Mouse (Mus musculus) adrenal gland, postnatal 14 days (tissue): ENCODE measurements around the gene Ankle1. TPM values are rescaled to one million over a fixed set of nuclear protein-coding genes. Genes with fewer than 3 reads are reported as not detected.
A peak's percentile ranks its signal among the peaks of the same experiment; 100 is the strongest.

Source experiments
- DNase-seq: peaks from one replicate; pipeline ENCODE4 v3.0.0; 2021; ENCODE audit warnings: mixed read lengths
- long read RNA-seq, 2 experiments: library from polyadenylated mRNA; stranded (forward); transcript quantifications; one replicate each; pipeline ENCODE4 v2.0.0; 2021
- total RNA-seq: library from RNA; stranded (reverse); gene quantifications from 2 replicates; pipeline ENCODE4 v1.2.3, GENCODE M21; 2021

Gene Ankle1
- total RNA-seq: 5.8 and 6.9 TPM in 2 replicates
- long read RNA-seq, experiment 1, partial matches to known transcripts: 5 of 19 reads
- long read RNA-seq, experiment 1, other reads (novel, unspliced or antisense): 9 of 19 reads
- long read RNA-seq, experiment 2, partial matches to known transcripts: 1 of 10 reads
- long read RNA-seq, experiment 2, other reads (novel, unspliced or antisense): 5 of 10 reads

DNA sequence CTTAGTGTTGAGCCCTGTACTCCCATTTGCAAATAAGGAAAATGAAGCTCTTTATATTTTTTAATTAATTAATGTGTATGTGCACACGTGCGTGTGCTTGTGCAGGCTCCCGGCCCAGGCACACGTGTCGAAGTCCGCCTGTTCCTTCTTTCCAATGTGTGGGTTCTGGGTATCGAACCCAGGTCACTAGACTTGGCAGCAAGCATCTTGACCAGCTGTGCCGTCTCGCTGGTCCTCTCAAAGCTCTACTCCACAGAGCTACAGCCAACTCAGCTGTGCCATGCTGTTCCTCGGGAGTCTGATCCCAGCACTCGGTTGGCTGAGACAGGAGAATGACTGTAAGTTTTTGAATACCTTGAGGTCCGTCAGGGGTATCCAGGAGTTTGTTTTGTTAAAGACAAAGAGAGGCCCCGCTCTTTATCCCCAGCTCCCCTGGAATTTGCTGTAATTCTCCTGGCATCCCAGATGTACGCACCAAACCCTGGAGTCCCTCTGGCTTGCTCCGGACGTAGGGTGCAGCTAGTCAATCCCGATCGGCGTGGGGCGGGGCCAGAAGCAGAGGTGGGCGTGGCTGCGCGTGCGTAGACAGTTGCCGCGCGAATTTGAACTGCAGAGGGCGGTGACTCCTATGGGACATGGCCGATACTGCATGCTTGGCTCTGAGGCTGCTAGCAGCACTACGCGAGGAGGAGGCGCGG, at the start of gene Ankle1:
Gene Ankle1, plus strand, starts transcription at position 610 of the 698 bp plus-strand sequence.
- peak; percentile 98 for DNase-seq

GRCm38 (mm10) chr8:71358026-71358425, 47.8 kb upstream of the Ankle1 start:
- no peak for DNase-seq

GRCm38 (mm10) chr8:71366771-71367528, 38.9 kb upstream of the Ankle1 start, which contains the start of gene Use1:
TSS of gene Use1 (plus strand) at chr8:71366848.
- peak; percentile 93 for DNase-seq

GRCm38 (mm10) chr8:71367529-71368176, 38.2 kb upstream of the Ankle1 start:
- DNase-seq: peak; percentile 45

DNA sequence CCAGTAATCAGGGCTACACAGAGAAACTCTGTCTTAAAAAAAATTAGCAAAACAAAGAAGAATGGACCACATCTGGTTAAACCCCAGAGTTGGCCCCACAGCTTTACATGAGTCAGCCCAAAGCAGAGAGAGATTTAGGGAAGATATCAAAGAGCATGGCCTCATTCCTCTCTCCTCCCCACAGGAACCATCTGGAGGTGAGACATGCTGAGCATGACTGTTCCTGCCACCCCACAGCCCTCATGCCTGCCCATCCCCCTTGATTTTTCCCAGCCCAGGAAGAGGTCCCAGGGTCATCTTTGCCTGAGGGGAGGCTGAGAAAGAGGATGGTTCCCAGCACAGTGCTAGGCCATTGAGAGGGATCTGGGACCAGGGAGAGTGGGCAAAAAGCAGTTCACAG, 37.4 kb upstream of the Ankle1 start:
- peak; percentile 51 for DNase-seq

- DNase-seq: no peak
Observed at GRCm38 (mm10) chr8:71369040-71369718, 36.6 kb upstream of the Ankle1 start.

DNA sequence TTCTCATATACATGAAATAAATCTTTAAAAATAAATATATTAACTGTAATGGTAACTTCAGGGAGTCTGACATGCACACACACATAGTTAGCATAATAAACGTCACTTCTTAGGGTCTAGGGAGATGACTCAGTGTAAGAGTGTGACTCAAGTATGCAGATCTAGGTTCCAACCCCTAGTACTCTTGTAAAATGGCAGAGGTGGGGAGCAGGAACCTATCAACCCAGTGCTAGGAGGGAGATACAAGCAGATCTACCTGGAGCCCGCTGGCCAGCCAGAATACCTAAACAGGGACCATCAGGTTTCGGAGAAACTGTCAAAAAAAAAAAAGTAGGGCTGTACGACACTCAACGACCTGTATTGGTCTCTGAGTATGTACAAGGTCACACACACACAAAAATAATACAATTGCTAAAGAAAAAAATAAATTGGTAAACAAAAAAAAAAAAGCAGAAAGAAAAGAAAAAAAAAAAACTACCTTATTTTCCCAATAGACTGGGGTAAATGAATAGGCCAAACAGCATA, 35.0 kb upstream of the Ankle1 start:
- DNase-seq: no peak

DNA sequence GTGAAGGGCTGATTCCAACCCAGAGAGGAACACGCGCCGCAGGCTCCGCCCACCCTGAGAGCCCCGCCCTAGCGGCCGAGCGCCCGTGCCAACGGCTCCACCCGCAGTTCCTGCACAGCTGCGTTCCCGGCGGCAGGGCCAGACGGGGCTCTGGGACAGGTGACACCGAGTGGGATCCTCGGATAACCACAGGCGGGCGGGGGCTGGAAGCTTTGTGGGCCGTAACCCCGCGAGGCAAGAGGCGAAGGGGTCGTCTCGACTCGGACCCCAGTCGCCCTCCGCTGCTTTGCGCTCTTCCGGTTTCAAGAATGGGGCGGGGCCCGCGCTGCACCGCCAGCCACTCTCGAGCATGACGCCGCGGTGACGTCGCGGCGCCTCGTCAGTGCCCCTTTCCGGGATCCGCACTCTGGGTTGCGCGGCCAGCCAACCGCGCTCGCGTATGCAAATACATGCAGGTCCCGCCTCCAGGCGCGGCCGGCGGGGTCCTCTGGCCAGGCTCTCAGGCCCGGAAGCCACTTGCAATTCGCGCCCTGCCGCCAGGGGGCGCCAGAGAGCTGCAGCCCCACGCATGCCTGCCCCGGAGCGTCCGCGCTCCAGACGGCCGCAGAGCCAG, 34.5 kb upstream of the Ankle1 start, which contains the start of gene Ocel1:
Gene Ocel1, plus strand, starts transcription at position 63 of the 613 bp plus-strand sequence.
- peak; percentile 98 for DNase-seq

GRCm38 (mm10) chr8:71372427-71372826, 33.4 kb upstream of the Ankle1 start:
- no peak for DNase-seq

GRCm38 (mm10) chr8:71373000-71373399, 32.8 kb upstream of the Ankle1 start:
- DNase-seq: no peak

GRCm38 (mm10) chr8:71374616-71375206, 31.1 kb upstream of the Ankle1 start:
- peak; percentile 44 for DNase-seq

DNA sequence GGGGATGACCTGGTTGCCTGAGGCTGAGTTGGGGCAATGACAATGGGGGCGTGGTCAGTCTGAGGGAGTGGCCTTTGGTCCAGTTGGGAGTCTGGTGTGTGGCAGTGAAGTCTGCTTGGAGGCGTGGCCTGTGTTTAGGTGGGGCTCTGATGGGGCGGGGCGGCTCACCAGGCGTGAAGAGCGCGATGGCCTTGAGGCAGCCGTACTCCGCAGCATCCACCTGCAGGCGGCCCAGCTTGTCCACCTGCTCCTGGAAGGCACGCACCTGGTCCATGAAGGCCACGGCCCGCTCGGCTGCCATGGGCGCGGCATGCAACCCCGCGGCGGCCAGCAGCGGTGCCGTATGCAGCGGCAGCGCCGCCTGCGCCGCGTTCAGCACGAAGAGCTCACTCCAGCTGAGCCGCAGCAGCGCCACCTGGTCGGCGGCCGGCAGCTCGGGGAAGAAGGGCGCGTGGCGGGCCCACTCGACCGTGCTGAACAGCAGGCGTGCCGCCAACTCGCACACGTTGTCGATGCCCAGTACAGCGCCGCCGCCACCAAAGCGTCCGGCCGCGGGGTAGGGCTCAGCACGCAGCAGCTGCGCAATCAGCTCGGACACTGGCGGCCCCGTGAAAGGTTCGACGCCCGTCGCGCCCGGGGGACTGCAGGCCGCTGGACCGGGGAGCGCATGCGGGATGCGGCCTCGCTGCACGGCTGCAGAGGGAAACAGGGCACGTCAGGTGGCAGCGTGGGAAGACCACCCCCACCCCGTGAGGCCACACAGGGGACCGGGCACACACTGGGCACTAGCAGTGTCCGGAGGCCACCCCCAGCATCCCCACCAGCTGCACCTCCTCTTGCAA, 30.0 kb upstream of the Ankle1 start:
- peak; percentile 86 for DNase-seq

DNA sequence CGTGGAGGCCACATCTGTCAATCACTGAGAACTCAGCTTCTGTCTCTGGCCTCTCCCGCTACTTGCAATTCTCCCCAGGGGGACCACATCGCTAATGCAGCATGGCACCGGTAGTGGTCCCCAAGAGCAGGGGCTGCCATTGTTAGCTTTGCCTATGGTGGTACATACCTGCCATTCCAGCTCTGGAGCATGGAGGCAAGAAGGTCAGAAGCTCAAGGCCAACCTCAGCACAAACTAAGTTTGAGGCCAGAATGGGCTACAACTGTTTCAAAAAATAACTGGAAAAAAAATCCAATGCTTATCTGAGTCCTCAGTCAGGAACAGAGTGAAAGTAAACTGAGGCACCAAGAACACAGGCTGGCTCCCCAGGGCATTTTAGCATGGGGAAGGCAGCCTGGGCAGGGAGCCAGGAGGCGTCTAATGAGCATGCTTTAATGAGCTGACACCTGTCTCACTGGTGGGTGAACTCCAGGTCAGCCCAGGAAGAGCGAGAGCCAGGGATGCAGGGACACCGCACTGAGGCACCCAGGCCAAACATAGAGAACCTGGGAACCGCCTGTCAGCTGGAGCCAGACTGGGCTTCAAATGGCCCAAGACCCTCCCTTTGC, 29.3 kb upstream of the Ankle1 start:
- no peak for DNase-seq

DNA sequence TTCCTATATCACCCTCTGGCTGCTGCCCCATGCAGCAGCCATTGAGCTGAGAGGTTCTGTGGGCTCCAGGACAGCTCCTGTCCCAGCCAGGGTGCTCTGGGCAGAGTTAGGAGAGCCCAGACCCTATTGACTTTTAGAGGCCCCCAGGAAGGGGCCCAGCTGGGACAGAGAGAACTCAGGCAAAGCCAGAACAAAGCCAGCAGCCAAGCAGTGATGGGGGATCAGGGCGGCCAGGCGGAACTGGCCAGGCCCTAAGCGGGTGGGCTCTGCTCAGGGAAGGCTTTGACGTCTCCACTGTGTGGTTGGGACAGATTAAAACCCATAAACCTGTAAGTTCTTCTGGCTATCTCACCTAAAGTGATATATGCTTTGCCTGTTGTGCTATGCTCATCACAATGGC, 26.8 kb upstream of the Ankle1 start:
- no peak for DNase-seq

- no peak for DNase-seq
Observed at GRCm38 (mm10) chr8:71379512-71380075, 26.2 kb upstream of the Ankle1 start.

DNA sequence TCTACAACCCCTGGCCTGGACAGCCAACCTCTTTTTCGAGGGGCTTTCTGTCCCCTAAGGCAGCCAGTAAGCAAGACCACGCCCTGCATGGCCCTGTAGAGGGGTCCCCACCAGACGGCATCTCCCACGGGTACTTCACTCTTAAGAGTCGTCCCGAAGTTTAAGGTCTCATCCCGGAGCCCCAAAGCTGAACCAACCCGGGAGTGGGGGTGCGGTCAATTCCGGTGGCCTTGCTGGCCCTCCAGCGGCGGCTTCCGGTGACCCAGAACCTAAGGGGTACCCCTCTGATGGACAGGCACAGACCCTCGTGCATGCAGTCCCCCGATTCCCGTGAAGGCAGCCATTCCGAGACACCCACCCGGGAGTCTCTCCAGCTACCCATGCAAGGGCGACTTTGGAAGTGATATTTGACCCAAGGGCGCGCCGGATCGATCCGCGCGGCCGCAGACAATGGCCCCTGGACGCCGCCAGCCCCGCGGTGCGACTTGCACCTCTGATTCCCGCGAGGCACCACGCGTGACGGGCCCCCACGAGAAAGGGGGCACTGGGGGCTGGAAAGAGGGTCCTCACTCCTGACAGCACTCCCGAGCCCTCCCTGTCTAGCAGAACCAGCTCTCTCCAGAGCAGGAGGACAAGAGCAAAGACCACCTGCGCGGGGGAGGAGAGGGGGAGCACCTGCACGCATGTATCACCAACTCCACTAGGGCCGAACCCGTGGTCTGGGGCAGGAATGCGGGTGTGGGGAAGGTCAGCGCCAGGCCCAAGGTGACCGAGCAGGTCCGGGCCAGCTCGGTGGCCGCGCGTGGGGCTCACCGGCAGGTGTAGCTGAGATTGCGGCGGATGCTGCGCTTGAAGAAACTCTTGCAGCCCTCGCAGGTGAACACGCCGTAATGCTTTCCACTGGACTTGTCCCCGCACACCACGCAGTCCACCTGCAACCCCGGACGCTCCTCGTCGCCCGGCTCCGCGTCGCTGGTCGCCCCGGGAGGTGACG, 25.3 kb upstream of the Ankle1 start:
- DNase-seq: peak; percentile 59

DNA sequence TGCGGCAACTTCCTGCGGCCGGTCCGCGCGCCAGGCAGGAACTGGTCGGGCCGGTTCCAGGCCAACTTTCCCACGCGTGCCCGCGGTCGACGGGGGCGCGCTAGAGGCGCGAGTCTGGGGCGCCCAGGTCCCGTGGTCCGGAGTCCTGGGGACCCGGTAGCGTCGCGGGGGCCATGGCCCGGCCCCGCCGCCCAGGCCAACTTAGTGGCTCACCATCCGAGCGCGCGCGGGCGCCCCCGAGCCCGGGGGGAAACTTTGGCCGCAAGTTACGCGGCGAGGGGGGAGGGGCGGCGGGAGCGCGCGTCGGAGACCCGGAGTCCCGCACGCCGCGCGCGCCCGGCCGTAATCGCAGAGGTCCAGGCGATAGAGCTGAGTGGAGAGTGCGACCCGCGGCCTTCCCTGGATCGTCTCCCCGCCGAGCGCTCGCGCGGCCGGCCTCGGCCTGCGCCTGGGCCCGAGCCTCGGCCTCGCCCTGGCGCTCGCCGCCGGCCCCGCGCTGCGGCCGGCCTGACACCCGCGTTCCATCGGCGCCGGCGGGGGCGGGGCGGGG, 24.3 kb upstream of the Ankle1 start, which contains the start of gene Nr2f6:
Gene Nr2f6, minus strand, starts transcription at position 540 of the 550 bp plus-strand sequence.
- peak; percentile 84 for DNase-seq
